Mouse (Mus musculus) liver, embryonic 14.5 days (tissue): ENCODE measurements around the gene Nbeal2. TPM values are rescaled to one million over a fixed set of nuclear protein-coding genes. Genes with fewer than 3 reads are reported as not detected.

Experiments
- ATAC-seq: fragments of 200-750 bp; cut with Nextera tagmentation; 2 replicates; pipeline ENCODE4 v1.8.0; 2017; ENCODE audit warnings: moderate number of reproducible peaks, mild to moderate bottlenecking, moderate library complexity; ENCODE audit not compliant: insufficient read depth
- DNase-seq, 3 experiments: peaks; one replicate each; pipeline ENCODE4 v3.0.0-alpha.2; 2012 to 2013; ENCODE audit warnings: low read depth in 3 of 3, low spot score in 3 of 3
- H3K27ac ChIP-seq: fragments of 300-500 bp; sonication (generic); 2 replicates; pipeline ENCODE4 v1.5.1; 2014; ENCODE audit warnings: moderate library complexity, mild to moderate bottlenecking, control low read depth, inconsistent platforms
- H3K27me3 ChIP-seq: fragments of 300-500 bp; sonication (generic); 2 replicates; pipeline ENCODE4 v1.6.1; 2014; ENCODE audit warnings: mild to moderate bottlenecking, low read length, moderate library complexity; ENCODE audit not compliant: control insufficient read depth, insufficient read depth
- H3K36me3 ChIP-seq: fragments of 300-500 bp; sonication (generic); replicated peaks from 2 replicates; pipeline ENCODE4 v1.6.1; 2014; ENCODE audit warnings: low read depth; ENCODE audit not compliant: control insufficient read depth, insufficient read depth
- H3K4me1 ChIP-seq, 2 experiments: fragments of 200-500 bp in 1 of 2; fragments of 300-500 bp in 1 of 2; sonication (generic) in 1 of 2; replicated peaks; 2 replicates each; pipeline ENCODE4 v1.6.1; 2012 to 2014; ENCODE audit warnings: antibody characterized with exemption in 1 of 2, inconsistent platforms in 1 of 2, low read length in 1 of 2; ENCODE audit not compliant: control insufficient read depth in 2 of 2, insufficient read depth in 2 of 2
- H3K4me2 ChIP-seq: fragments of 300-500 bp; sonication (generic); 2 replicates; pipeline ENCODE4 v1.6.1; 2014; ENCODE audit warnings: low read depth, mild to moderate bottlenecking, control low read depth, moderate library complexity
- H3K4me3 ChIP-seq, 2 experiments: fragments of 200-500 bp in 1 of 2; fragments of 300-500 bp in 1 of 2; sonication (generic) in 1 of 2; 2 replicates each; pipeline ENCODE4 v1.5.1; 2012 to 2014; ENCODE audit warnings: low read depth in 2 of 2, low read length in 2 of 2, mild to moderate bottlenecking in 2 of 2, control low read depth in 1 of 2, inconsistent platforms in 1 of 2, moderate library complexity in 1 of 2; ENCODE audit not compliant: insufficient read depth in 1 of 2
- H3K9ac ChIP-seq: fragments of 300-500 bp; sonication (generic); replicated peaks from 2 replicates; pipeline ENCODE4 v1.6.1; 2014; ENCODE audit warnings: mild to moderate bottlenecking, control low read depth, moderate library complexity
- H3K9me3 ChIP-seq: fragments of 300-500 bp; sonication (generic); 2 replicates; pipeline ENCODE4 v1.6.1; 2016; ENCODE audit warnings: low read length, mixed read lengths; ENCODE audit not compliant: control insufficient read depth
- CTCF ChIP-seq: IDR thresholded peaks from 2 replicates; pipeline ENCODE4 v1.5.1; 2016; ENCODE audit warnings: antibody characterized with exemption, low read depth, control low read depth
- EP300 ChIP-seq: IDR thresholded peaks from 2 replicates; pipeline ENCODE4 v1.6.1; 2016; ENCODE audit warnings: antibody characterized with exemption, low read depth
- WGBS: fragments of 180-500 bp; shearing (Covaris S2); extraction: QIAGEN DNeasy Blood & Tissue Kit; methylation state at CpG from one replicate; pipeline ENCODE4 v1.1.7; 2014; ENCODE audit not compliant: insufficient replicate concordance; 5-methylcytosine and 5-hydroxymethylcytosine counted together
- polyA plus RNA-seq, 2 experiments: library from polyadenylated mRNA; depleted of rRNA in 1 of 2; stranded (reverse) in 1 of 2; unstranded in 1 of 2; fragments of >200 nt; fragmentation: Nextera tagmentation in 1 of 2; extraction: Ambion mirVana in 1 of 2; gene quantifications; 2 replicates each; pipeline versions ENCODE4 v1.2.1 to v1.2.3; 2012 to 2014

The Nbeal2 gene
- polyA plus RNA-seq, 2 experiments, result 1.6 to 4.3 TPM

- WGBS, result 17% methylated on average over 41 of the region's 41 CpGs
- no peaks in the 10 kb centered on the region; the same call in 1 of the 2 replicates for H3K36me3 ChIP-seq
- no peaks in the 10 kb centered on the region for H3K9me3 ChIP-seq
- no peak within 1 kb of the TSS for H3K27ac ChIP-seq
- peak within 1 kb of the TSS; percentile 88 for H3K4me2 ChIP-seq
- peak; percentile 88 for ATAC-seq
- H3K27me3 ChIP-seq, result no peaks in the 10 kb centered on the region
- DNase-seq, result peak; percentile 66 to 72 (median 70)
- H3K4me1 ChIP-seq, result peaks cover 0 to 3% of the 10 kb centered on the region in 2 experiments; a peak in 1 of 4 replicates
- no peak for TF ChIP-seq EP300
- TF ChIP-seq CTCF, result no peak
- H3K9ac ChIP-seq, result peak within 1 kb of the TSS; percentile 50
- H3K4me3 ChIP-seq, result peak within 1 kb of the TSS; percentile 55 to 66
Observed at GRCm38 (mm10) chr9:110624361-110625166, 29.4 kb downstream of the Nbeal2 start, which contains the start of gene Nradd. Nradd (minus strand) TSS chr9:110624452.

DNA sequence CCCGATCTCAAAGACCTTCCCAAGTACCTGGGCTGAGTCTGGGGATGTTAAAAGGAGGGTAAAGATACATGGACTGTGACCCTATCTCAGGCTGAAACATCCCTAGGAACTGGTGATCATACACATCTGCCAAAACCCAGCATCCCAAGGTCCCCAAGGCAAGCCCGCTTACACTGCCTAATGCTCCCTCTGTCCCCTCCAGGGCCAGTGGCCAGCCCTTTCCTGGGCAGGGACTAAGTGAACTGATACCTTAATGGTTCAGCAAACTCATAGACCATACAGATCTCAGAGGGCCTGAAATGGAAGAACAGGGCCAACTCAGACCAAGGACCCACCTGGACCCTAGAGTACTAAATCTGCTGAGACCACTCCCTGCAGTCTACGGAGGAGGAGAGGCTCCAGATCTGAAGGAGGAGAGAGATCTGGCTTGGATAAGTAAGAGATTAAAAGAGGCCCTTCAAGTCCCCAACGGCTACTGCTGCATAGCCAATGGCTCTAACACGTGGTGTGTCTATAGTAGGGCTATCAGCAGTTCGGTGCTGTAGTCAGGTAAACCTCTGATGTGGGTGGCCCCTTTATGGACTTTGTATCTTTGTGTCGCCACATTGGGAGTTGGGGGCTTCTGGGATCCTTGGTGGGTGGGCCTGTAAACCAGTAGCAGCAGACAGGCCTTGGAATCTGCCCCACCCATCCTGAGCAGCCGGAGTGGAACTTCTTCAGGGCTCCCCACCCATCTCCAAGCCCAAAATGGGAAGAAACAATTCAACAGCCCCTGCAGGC, 30.4 kb downstream of the Nbeal2 start:
- no peak overlapping the region for H3K9ac ChIP-seq
- H3K4me3 ChIP-seq, result peak overlapping the region; percentile 55 to 66; a peak in 3 of 4 replicates

GRCm38 (mm10) chr9:110622621-110623219, 31.2 kb downstream of the Nbeal2 start:
- no peak for DNase-seq
- ATAC-seq, result no peak
- Histone ChIP-seq H3K9me3 (no peaks in the 10 kb centered on the region), H3K4me2 (no peak overlapping the region), H3K9ac (no peak overlapping the region), H3K4me1 (peaks cover 0 to 3% of the 10 kb centered on the region in 2 experiments; a peak in 1 of 4 replicates), H3K4me3 (no peak overlapping the region), H3K36me3 (peaks cover 12% of the 10 kb centered on the region), H3K27ac (no peak overlapping the region), H3K27me3 (no peaks in the 10 kb centered on the region)
- WGBS, result 74% methylated on average over 12 of the region's 12 CpGs
- no peak for TF ChIP-seq CTCF

More for the DNA sequence above, 30.4 kb downstream of the Nbeal2 start:
- no peaks in the 10 kb centered on the region for H3K27me3 ChIP-seq
- no peak overlapping the region for H3K27ac ChIP-seq
- H3K4me1 ChIP-seq, result peaks cover 0 to 3% of the 10 kb centered on the region in 2 experiments; a peak in 1 of 4 replicates
- H3K9me3 ChIP-seq, result no peaks in the 10 kb centered on the region
- H3K4me2 ChIP-seq, result peak overlapping the region; percentile 88
- 63% methylated on average over 8 of the region's 8 CpGs for WGBS
- H3K36me3 ChIP-seq, result peaks cover 3% of the 10 kb centered on the region
- DNase-seq (no peak), ATAC-seq (no peak)
- TF ChIP-seq EP300, result no peak
- TF ChIP-seq CTCF, result no peak

DNA sequence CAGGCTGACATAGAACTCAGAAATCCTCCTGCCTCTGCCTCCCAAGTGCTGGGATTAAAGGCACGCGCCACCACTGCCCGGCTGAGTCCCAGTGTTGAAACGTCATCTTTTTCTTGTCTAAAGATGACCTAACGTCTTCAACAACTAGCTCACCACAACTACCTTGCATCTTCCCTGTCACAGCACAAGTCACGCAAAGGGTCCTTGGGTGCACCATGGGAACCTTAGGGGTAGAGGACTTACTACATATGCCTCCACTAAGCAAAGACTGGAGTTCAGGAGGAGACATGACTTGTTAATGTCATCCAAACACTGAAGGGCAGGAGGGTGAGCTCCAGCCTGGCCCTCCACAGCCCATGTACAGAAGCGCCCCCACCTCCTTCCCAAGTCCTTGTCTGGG, 33.3 kb downstream of the Nbeal2 start:
- 81% methylated on average over 7 of the region's 7 CpGs for WGBS

More for the DNA sequence above, 33.3 kb downstream of the Nbeal2 start:
- Histone ChIP-seq H3K4me2 (no peak overlapping the region), H3K4me3 (no peak overlapping the region), H3K27me3 (no peaks in the 10 kb centered on the region), H3K27ac (no peak overlapping the region), H3K9ac (no peak overlapping the region), H3K4me1 (peaks cover 1 to 3% of the 10 kb centered on the region in 2 experiments; a peak in 2 of 4 replicates), H3K36me3 (peaks cover 22% of the 10 kb centered on the region), H3K9me3 (no peaks in the 10 kb centered on the region)
- TF ChIP-seq CTCF (no peak), EP300 (no peak)
- DNase-seq, result no peak
- no peak for ATAC-seq
